Mouse (Mus musculus) NIH3T3 (cell line): ENCODE data around the gene Emilin3.

Experiments
- DNase-seq: peaks from one replicate; pipeline ENCODE4 v3.0.0-alpha.2; 2012; ENCODE audit warnings: low read depth

Emilin3 gene

GRCm38 (mm10) chr2:160872890-160873382 lies 39.2 kb downstream of the Emilin3 start, which contains the start of gene Zhx3:
Gene Zhx3, minus strand, starts transcription at chr2:160872998.
- DNase-seq = peak; percentile 97

GRCm38 (mm10) chr2:160872395-160872794 lies 39.7 kb downstream of the Emilin3 start:
- DNase-seq = peak; percentile 75

GRCm38 (mm10) chr2:160871310-160871709 lies 40.8 kb downstream of the Emilin3 start:
- DNase-seq = no peak

- DNase-seq = no peak
Measured at GRCm38 (mm10) chr2:160869446-160869845, 42.7 kb downstream of the Emilin3 start.

GRCm38 (mm10) chr2:160865266-160865665 lies 46.9 kb downstream of the Emilin3 start:
- no peak for DNase-seq

- DNase-seq = no peak
Measured at GRCm38 (mm10) chr2:160864112-160864511, 48.0 kb downstream of the Emilin3 start.

GRCm38 (mm10) chr2:160860363-160860762 lies 51.8 kb downstream of the Emilin3 start:
- DNase-seq = no peak
